Mouse (Mus musculus) retina, embryonic 14.5 days (tissue): ENCODE measurements around the gene Foxc1.

Source experiments
- DNase-seq: peaks from one replicate; pipeline ENCODE4 v3.0.0-alpha.2; 2015; ENCODE audit warnings: low spot score

Gene Foxc1

DNA sequence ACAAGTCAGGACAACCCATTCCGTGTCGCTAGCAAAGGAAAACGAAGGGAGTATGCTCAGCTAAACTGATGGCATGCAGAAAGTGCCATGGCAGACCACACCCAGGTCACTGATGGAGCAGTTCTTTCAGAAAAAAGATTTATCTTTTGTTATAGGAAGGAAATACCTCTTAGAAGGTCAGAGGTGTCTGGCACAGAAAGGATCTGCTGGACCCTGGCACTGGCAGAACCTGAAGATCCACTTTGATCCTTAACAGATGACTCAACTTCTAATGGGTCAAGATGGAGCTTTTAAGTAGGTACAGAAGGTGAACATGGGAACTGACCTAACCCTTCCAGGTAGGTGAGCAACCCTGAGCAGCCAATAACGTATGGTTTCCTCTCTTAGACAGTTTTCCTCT, 29.4 kb downstream of the Foxc1 start:
- DNase-seq = no peak

DNA sequence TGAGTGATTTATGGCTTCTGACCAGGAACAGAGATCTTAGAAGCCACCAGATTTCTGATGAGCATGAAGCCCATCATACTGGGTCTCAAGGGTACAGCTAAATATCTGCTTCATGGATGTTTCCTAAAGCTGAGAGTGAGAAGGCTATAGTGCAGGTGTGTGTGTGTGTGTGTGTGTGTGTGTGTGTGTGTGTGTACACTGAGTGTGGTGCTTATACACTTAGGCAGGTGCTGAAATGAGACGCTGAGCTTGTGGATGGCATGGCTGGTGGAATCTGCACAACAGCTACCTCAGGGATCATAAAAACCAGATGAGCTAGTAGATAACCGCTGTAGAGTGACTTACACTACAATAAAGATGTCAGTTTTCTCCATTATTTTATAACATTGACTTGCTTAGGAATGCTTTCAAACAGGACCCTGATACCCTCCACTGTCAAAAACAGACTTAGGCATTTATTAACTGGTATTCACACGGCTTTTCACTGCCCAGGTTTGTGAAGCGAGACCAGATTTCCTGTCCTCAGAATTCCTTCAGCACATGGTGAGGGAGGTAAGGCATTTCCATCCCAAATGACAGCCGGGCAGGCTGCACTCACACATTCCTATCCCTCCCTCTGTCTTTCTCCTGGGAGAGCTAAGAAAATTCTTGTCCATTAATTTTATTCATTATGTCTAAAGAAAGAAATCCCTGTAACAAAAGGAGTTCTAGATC, 43.0 kb downstream of the Foxc1 start:
- DNase-seq = no peak

DNA sequence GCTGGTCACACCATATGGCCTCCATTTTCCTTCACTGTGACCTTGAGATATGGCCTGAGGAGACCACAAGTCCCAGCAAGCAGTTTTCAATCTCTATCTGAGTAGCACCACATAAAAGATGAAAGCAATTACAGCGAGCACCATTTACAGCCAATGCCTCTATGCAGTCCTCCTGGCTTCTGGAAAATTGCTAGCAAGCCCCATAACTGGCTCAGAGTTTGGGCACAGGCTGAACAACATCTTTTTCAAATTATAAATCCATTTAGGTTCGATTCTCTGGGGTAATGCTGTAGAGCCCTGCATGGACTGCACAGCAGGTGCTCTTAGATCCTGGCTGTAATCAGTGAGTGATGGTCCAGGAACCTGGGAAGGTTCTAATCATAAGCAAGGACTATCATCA, 47.1 kb downstream of the Foxc1 start:
- no peak for DNase-seq

DNA sequence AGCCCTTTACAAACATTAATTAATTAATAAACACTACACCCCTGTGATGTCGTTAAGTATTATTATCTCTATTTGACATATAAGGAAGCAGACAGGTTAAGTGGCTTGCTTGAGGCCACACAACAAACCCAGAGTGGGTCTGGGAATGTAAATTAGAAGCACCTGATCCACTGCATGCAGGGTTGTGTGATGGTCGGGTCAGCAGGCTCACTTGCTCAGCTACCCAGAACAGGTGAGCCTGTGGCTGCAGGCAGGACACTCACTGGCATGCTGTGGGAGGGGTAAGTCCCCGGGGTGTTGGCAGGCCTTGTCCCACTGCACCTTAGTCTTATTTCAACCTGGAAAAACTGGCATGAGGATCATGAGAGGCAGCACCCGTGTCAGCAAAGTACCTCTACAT, 47.6 kb downstream of the Foxc1 start:
- DNase-seq = no peak

DNA sequence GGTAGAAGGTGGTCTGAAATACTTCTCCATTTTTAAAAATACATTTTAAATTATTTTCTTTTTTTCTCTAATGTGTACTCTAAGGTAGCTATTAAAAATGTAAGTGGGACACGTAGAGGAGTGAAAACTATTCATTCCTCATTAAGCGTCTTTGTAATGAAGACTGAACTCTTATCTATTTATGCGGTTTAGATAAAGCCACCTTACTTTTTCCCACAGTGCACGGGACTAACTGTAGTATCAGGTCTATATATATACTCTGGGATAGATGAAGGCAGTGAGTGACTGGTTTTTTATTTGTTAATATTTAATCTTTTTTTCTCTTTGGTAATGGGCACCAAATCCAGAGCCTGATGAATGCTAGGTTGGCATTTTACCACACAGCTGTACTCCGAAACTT, 53.8 kb downstream of the Foxc1 start:
- DNase-seq = no peak
